Mouse (Mus musculus) mesoderm, embryonic 11.5 days (tissue): ENCODE results near the gene Srms.
"Not testable (repeated sequence)": the region's sequence is repeated elsewhere in the genome, so short reads cannot be mapped to it uniquely, and the experiment has no call there.

ENCODE experiments used
- DNase-seq: peaks from one replicate; pipeline ENCODE4 v3.0.0-alpha.2; 2012; ENCODE audit warnings: low read depth, low spot score

The Srms gene

DNA sequence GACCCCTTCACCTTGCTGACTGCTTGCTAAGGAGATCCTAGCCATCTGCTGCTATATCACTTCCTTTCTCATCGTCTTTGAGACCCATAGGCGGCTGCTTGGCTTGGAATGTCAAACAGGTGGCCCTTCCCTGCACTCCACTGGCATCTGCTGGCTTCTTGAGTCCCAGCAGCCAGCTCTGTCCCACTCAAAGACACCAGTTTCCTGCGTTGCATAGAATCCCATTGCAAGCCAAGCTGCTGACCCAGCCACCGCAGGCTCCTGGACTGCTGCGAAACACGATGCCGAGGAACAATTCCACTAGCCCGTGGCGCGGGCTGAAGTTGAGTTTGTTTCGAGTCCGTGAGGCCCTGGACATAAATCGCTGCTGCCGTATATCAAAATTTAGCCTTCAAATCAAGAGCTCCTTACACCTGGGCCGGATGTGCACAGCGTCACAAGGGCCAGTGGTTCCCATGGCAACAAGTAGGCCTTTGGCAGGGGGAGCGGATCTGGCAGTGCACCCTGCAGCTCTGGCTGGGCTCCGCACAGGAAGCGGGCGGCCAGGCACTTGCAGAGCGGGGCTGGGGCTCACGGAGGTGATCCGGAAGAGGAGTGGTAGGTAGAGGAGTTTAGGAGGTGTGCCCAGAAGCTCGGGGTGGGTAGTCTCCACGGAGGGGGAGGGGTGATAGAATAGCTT lies 6.7 kb upstream of the Srms start, which contains the start of gene Fndc11:
TSS of gene Fndc11 (plus strand) at position 476 of the 679 bp plus-strand sequence.
- DNase-seq = peak; percentile 85

DNA sequence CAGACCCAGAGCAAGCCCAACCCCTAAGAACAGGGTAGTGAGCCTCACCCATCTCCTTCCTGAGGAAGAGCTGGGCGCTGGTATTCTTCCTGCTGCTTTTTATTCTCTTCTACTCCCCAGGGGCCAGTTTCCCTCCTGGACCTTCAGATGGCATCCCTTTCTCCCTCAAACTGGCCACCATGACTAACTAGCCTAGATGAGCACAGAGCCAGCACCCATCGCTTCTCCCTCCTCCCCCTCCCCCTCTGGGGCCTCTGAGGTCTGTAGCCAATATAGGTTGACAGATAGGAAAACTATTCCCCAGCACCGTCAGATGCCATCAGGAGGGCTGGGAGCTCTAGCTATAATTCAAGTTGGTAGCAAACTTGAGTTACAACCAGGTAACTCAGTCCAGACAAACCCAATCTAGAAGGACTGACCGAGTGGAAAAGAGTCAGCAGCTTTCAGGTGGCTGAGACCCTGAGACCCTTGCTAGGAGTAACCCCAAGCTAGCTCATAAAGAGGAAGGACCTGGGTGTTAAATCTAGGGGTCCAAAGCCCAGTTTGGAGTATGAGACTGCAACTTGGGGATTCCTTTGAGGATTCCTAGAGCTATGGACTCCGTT lies 6.0 kb upstream of the Srms start:
- no peak for DNase-seq

DNA sequence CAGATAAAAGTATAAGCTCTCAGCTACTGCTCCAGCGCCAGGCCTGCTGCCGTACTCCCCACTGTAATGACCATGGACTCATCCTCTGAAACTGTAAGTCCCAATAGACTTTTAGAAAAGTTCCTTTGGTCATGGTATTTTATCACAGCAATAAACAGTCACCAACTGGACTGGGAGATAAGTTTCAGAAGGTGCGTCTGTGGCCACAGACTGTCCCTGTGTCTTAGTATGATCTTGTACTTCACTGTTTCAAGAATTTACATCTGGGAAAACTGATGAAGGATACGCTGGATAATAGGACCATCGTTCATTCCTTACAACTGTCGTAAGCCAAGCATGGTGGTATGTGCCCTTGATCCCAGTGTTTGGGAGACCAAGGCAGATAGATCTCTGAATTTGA lies 3.1 kb upstream of the Srms start:
- DNase-seq = no peak

DNA sequence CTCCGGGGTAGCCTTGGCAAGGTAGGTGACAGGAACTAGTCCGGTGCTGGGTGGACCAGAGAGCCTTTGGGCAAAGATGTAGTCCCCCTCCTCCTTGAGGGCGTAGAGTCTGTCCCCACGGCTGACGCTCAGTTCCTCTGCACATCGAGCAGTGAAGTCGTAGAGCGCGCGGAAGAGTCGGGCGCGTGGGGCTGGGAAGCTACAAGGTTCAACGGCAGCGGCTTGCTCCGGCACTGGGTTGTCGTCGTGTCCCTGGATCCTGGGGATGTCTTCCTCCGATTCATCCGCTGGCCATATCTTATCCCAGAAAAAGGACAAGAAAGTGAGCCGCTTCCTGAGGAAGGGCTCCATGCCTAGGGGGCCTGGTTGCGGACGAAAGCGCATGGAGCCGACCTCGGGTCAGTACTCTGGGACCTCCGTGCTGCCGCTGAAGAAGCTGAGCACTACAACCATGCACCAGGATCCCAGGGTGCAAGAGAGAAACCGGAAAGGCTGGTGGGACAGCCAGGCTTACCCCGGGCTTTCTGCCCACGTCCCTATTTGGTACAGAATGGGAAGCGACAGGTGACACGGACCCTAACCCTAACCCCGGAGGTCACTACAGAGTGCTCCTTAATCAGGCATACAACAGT lies 480 bp downstream of the Srms start:
- DNase-seq = no peak

DNA sequence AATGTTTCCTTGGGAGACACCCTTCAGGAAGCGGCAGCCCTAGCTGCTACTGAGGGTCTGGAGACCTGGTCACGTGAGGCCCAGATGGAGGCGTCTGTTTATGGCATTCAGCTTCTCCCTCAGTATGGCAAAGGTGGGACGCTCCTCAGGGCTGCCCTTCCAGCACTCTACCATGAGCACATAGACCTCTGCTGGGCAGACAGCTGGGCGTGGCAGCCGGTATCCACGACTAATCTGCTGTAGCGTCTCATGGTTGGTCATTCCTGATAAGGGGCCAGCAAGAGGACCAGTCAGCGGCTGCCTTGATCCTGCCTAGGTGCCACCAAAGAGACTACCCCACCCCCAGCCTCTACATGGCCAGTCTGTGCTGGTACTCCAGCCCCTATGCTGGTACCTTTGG lies 6.9 kb downstream of the Srms start:
- no peak for DNase-seq

DNA sequence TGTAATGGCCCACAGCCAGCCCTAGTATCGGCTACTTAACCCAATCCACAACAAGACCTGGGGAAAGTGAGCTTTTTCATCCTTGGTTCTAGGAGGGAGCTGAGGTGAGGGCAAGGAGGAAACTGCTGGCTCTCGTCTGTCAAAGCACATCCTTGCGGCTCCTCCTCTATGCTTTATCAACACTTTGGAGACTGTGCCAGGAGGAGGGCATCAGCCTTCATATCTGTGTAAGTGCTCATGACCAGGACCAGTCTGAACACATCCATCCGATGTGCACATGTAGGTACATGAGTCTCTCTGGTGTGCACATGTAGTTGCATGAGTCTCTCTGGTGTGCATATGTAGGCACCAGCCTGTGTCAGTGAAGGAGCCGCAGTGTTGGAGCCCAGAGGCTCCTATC lies 7.3 kb downstream of the Srms start:
- no peak for DNase-seq

DNA sequence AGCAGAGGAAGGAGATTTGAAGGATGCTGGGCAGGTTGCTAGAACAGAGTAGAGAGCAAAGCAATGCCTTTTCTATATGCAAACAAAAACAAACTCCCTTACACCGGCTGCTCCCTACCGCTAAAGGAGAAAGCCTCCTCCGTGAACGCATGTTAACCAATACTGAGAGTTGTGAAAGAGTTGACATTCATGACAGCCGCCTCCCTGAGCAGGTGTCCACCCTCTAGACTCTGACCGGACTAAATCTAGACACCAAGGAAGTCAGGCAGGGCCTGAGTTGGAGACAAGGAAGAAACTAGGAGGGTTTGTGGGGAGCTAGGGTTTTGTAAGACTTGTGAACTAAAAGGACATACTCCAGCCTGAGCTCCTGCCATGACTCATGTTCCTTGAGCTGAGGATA lies 10.1 kb downstream of the Srms start:
- DNase-seq = no peak

DNA sequence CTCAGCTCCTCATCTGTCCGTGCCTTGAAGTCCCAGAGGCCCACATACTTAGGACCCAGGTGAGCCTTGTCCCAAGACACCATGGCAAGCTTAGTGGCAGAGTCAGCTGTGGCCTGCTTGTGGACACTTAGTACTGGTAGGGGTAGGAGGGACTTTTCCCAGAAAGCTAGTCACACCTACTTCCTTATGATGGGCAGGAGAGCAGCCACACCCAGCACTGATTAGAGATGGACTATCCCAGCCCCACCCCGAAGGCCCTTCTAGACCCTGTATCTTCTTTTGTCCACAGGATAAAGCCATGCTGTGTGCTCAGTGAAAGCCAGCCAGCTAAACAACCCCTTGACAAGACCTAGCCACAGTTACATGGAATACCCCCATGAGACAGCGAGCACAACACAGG lies 10.6 kb downstream of the Srms start, which contains the start of gene Ptk6:
TSS of gene Ptk6 (minus strand) at position 368 of the 400 bp plus-strand sequence.
- no peak for DNase-seq

DNA sequence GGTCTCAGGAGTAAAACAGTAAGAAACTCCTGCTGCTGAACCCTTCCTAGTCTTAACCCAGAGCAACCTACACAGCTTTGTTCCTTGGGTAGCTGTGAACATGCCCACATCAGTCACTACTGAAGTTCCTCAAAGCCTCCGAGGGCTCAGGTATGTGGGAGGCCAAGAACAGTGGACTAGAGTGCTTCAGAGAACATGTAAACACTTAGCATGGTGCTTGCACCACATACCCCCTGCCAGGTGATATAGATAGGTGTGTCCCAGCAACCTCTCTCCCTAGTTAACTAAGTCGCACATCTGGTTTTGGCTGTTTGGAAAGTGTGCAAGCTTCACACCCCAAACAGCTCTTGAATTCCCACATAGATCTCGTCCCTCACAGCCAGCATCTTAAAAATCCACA lies 11.4 kb downstream of the Srms start:
- DNase-seq = no peak

DNA sequence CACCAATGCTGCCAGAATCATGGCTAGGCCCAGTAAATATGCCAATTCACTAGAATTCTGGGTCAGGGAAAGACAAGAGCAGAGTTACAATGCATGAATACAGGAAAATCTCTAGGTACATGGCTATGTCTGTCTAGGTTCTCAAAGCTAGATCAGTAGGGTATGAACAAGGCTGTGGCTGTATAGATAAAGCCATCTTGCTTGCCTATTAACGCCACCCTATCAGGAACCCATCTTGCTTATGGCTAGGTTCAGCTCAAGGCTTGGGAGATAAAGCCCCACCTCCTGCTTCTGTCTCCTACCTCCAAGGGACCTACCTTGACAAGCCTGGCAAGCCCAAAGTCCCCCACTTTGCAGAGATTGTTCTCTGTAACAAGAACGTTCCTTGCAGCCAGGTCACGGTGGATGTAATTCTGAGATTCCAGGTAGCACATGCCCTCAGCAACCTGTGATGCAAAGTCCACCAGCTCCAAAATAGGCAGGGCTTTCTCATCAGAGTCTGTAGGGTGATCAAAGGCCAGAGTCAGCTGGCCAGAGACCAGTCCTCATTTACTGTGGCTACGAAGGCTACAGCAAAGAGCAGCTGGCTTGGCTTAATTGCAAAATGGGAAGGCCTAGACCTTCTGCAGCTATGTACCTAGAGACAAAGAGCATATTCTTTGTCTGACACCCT lies 16.2 kb downstream of the Srms start:
- no peak for DNase-seq

DNA sequence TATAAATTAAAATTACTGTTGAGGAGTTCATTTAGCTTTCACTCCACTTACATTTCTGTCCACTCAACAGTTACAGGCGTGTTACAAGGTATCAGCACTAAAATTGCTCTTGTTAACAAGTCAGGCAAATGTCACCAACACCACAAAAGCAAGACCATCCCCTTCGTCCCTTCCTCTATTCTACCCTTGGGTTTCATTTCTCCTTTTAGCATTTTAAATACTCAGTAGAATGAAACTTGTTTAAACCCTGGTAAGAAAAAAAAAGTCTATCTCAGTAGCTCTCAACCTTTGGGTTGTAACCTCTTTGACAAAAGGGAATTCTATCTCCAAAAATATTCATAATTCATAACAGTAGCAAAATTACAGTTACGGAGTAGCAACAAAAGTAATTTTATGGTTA lies 19.9 kb downstream of the Srms start:
- no peak for DNase-seq

DNA sequence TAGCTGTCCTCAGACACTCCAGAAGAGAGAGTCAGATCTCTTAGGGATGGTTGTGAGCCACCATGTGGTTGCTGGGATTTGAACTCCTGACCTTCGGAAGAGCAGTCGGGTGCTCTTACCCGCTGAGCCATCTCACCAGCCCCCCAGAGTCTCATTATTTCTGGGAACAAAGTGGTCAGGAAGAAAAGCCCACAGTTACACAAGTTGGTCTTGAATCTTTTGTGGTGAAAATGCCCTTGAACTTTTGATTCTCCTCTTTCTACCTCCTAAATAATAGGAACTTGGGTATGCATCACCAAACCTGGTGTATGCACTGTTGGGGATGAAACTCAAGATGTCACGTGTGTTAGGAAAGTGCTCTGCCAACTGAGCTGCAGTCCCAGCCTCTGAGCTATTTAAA lies 21.0 kb downstream of the Srms start:
- DNase-seq = no peak

DNA sequence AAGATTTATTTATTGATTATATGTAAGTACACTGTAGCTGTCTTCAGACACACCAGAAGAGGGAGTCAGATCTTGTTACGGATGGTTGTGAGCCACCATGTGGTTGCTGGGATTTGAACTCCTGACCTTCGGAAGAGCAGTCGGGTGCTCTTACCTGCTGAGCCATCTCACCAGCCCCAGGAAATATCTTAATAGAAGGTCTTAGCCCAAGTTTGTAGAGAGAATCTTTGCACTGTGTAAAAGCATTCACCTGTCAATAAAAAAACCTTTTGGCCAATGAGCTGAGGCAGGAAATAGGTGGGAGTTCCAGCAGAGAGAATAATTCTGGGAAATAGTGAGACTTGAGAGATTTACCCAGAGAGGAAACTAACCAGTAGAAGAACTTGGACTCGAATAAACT lies 21.6 kb downstream of the Srms start:
- DNase-seq = not testable (repeated sequence)

DNA sequence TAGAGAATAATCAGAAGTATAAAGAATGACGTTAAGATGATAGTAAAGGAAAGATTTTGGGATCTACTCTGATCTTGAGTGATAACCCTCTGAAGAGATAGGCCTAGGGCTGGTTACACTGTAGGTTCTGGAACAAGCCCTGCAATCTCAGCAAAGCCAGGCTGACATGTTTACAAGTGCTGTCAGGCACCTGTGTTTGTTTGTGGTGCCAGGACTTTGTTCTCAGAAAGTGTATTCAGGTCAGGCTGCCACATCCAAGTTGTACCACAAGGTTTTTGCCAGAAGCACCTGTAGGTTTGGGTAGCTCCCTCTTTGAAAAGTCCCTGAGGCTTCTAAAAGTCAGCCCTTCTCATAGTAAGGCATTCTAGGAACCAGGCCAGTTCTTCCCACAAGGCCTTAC lies 23.7 kb downstream of the Srms start:
- DNase-seq = no peak

DNA sequence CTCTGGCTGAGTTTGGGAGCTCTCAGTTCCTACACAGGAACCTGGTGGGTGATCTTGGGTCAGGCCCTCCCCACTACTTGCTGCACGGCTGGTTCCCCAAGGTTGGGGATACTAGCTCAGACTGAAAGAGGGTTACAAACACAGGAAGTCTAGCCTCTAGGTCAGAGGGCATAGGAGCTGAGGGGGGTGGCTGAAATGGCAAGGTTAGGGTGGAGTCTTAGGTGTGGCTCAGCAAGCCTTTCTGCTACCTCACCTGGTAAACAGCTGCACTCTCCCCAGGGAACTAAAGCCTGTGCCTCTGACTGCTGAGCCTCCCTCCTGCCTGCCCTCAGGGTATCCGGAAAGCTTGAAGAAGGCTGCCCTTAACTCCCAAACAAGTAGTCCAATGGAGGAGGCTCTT lies 24.3 kb downstream of the Srms start:
- no peak for DNase-seq

DNA sequence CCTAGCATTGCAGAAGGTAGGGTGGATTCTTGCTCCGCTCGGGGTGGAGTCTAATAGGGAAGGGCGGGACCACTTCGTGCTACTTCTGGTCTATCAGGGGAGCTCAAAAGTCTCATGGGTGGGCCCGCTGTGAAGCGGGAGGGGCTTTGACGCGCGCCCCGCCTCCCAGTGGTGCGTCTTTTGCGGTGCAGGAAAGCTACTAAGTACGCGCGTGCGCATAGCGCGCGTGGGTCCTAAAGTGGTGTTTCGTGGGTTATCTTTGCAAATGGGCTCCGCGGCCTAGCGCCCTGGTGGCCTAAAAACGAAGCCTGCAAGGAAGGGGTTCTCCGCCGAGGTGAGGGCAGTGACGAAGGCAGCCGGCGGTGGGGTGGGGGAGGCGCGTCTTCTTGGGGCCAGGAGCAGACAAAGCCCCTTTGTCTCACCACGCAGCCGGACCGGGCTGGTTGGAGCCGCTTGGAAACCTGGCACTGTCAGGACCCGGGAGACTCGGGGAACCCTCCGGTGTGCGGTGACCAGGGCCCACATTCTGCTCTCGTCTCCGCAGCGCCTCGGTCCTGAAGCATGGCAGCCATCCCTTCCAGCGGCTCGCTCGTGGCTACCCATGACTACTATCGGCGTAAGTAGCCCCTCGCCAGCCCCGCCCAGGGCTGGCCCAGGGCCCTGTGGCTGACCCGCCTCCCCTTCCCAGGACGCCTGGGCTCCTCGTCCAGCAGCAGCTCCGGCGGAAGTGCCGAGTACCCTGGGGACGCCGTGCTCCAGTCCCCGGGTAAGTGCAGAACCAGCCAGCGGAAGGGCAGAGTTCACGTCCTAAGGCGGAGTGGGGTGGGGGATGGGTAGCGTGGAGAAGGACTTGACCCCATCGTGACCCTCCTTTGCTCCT lies 25.6 kb downstream of the Srms start, which contains the start of gene Ppdpf:
TSS of gene Ppdpf (plus strand) at position 127 of the 880 bp plus-strand sequence.
- peak; percentile 91 for DNase-seq

DNA sequence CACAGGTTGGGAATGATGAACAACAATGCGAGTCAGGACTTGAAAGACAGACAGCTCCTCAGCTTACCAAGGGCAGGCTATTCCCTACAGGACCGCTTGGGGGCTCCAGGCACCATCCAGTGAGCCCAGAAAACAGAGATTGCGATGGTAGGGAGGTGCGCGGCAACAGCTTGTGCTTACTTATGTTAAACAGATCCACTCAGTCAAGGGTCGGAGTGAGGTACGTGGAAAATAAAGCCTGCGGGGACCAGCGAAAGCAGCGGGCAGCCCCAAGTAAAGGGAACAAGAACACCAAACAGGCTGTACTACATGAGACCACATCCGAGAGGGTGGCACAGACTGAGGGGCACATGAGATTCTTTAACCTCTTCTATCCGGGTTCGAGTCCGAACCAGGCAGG lies 26.4 kb downstream of the Srms start:
- DNase-seq = peak; percentile 92

DNA sequence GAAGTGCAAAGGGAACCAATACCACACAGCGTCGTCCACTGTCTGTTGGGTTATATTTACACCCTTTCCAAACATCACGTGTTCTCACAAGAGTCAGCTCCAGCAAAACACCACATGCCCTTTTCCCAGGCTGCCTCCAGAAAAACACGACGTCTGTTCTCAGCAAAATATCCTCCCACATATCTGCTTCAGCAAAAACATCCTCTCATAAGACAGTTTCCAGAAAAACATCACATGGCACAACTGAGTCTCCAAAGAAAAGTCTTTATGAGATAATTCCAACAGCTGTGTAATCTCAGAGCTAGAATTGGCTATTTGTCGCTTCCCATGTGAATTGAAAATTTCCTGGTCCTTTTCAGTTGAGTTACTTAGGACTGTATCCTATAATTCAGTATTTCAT lies 32.1 kb downstream of the Srms start:
- no peak for DNase-seq

DNA sequence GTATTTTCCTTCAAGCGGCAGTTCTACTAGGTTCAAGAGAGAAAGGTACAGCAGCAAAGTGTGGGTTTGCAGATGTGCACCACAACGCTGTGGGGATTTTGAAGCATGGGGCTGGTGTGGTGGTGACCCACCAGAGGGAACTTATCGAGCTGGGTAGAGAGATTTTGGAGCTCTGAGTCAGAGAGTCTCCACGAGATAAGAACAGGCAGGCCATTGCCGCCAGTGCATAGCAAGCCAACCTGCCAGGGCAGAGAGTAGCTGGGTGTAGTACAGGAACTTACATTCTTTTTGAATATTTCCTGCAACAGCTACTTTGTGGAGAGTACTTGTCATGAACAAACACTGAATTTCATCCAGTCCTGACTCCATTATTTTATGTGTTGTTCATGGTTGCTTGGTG lies 34.5 kb downstream of the Srms start:
- DNase-seq = no peak

DNA sequence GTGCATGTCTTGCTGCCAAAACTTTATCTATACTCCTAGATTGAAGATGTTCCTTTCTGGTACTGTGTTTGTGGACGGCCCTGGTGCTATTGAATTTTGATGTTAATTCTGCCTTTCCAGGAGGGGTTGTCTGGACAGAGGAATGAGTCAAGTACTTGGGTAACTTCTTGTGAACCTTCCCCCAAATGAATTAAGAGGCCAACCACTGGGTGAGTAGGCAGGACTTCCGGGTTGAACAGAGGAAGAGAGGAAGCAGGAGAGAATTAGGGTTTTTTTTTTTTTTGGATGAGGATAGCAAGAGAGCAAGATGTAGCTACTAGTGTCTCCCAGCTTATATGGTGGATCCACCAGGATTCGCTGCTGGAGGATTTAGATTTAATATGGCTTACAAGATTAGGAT lies 35.0 kb downstream of the Srms start:
- DNase-seq = no peak

DNA sequence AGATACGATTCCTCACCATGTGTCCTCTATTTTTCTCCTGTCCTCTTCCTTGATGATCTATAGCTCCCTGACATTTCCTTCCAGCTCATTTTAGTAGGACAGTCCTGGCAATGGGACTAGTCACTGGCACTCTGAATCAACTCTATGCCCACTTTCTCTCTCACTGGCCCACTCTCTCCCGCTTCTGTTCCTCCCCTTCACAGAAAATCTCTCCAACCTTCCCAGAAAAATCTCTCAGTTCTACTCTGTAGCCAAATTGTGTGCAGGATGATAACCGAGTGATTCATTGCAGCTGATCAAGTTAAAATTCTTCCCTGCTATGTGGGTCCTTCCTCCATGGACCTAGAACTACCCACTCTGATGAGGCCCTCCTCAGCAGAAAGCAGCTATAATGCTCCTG lies 38.3 kb downstream of the Srms start:
- no peak for DNase-seq

DNA sequence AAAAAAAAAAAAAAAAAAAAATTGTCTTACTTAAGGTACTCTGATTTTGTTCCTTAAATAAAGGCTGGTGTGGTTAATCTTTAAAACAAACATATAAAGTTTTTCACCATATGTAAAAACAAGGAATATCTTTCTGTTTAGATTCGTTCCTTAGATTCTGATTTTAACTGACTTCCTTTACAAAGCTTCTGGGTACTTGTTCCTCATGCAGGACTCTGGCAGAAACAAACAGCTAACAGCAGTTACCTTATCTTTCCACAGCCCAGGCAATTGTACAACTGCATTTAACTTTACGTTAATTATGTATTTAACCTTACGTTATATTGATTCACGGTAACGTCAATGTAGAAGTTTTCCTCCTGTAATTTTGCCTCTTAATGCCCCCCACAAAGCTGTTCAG lies 46.5 kb downstream of the Srms start:
- DNase-seq = no peak
